Mouse (Mus musculus): ENCODE measurements at regions not wholly inside any gene's neighbourhood (a gene's known extent, or its start where the extent isn't known, plus 50 kb on each side); places are given as distances from the start of the nearest gene placed in this dataset.
A peak's percentile ranks its signal among the peaks of the same experiment; 100 is the strongest.

- no peak for DNase-seq (ENCODE audit: low spot score in 2 of 2)
Measured at GRCm38 (mm10) chr4:87386835-87387234, 156.6 kb upstream of the Slc24a2 start.

- no peak for DNase-seq (ENCODE audit: low spot score in 2 of 2)
Measured at GRCm38 (mm10) chr4:87386271-87386670, 156.0 kb upstream of the Slc24a2 start.

- DNase-seq (ENCODE audit: low spot score in 2 of 2), result no peak
Measured at GRCm38 (mm10) chr4:87385221-87385739, 155.0 kb upstream of the Slc24a2 start.

DNA sequence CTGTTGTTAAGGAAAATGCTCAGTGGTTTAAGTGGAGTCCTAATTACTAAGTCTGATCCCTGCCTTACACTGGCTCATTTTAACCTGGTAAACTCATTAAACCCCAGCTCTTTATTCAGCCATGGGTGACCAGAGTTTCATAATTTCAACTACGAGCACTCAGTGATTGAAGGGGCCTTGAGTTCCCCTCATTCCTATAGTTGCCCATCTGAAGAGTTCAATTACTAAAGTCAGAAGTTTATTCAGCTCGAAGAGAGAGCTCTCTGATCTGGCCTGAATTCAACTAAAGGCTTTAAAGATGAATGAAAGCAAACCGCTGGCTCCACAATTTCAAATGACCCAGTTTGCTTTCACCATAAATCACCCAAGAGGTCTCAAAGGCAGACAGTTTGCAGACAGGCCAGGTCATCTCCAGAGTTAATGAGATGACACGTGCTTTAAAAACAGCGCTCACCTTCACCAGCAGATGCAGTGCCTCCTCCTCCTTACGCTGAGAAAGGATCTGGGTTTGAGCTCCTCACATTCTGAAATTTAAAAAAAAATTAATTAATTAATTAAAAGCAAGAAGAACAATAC, 154.3 kb upstream of the Slc24a2 start:
- no peak for DNase-seq (ENCODE audit: low spot score in 2 of 2)

DNA sequence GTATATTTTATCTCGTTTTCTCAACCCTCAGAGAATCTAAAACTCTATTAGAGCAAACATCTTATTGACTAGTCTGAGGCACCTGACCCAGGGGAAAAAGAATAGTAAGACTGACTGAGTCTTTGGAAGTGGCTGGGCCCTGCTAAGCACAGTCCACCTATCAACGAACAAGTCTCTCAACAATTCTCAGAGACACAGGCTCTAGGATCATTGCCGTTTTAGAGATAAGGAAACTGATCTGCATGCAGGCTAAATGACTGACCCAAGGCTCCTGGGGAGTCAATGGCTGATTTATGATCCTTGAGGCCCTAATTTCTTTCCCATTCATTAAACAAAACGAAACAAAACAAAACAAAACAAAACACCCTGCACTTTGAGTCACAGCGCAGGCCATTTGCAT, 150.4 kb upstream of the Slc24a2 start:
- DNase-seq (ENCODE audit: low spot score in 2 of 2), result no peak

GRCm38 (mm10) chr4:87379516-87380173, 149.4 kb upstream of the Slc24a2 start:
- DNase-seq (ENCODE audit: low spot score in 2 of 2), result no peak

DNA sequence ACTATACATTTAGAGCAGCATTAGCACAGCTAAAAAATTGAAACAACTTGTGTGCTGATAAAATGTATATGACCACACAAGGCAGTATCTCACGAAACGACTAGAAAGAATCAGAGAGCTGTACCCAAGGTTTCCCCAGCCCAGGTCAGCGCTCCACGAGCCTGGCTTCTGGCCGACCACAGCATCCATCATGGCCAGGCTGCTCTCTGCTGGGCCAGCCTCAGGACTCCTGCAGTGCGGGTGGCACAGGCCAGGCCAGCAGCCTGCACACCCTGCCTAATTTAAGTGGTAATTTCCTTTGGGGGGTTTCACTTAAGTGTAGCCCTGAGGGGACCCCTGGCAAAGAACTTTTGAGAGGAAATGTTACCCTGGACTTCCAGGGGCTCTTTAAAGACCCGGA, 141.7 kb upstream of the Slc24a2 start:
- DNase-seq (ENCODE audit: low spot score in 2 of 2), result no peak

- no peak for DNase-seq (ENCODE audit: low spot score in 2 of 2)
Measured at GRCm38 (mm10) chr4:87369626-87370234, 139.5 kb upstream of the Slc24a2 start.

DNA sequence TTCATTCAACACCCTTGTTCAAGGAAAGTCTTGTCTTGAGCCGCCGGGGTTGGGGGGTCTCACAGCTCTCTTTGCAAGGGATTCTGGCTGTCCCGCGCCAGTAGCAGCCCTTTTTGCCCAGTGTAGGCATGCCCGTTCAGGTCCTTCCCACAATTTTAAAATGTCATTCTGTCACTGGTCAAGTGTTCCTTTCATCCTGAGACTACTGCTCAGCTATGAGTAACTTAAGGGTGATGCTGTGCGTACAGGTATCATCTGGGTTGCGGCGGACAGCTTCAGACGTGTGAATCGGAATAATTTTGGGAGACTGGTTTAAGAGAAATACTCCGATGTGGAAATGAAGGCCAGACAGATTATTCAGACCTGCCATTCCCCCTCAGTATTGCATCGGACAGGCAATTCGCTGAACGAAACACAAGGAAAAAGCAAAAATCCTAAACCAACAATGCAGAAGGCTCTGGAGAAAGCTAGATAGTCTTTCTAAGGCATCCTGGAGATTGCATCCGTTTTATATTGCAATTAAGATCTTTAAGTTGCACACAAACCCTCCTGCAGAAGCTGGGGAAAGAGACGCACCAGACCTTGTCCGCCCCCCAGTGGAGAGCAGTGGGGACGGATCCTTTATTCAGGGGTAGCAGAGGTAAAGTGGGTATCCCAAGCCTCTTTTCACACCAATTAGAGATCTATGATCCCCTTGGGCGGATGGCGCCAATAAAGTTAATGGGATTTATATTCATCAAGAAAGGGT, 138.3 kb upstream of the Slc24a2 start:
- peak; percentile 60 to 64 for DNase-seq (ENCODE audit: low spot score in 2 of 2)

GRCm38 (mm10) chr4:87367732-87368412, 137.6 kb upstream of the Slc24a2 start:
- peak; percentile 83 to 84 for DNase-seq (ENCODE audit: low spot score in 2 of 2)

DNA sequence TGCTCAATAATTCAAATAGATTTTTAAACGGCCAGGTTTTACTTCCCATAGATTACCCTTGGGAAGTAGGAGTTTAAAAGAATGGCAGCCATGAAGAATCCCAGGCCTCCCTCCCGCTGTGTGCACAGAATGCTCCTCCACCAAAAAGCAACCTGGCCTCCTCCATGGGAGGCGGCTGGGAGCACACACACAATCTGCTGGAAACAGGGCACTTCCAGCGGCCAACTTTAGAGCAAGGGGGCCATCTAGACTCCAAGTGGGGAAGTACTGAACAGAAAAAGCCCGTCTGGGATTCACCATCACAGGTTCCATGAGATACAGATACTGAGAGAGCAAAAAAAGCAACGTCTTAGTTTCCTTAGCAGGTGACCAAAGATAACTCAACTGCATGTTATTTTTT, 131.9 kb upstream of the Slc24a2 start:
- DNase-seq (ENCODE audit: low spot score in 2 of 2), result peak; percentile 31 to 71

DNA sequence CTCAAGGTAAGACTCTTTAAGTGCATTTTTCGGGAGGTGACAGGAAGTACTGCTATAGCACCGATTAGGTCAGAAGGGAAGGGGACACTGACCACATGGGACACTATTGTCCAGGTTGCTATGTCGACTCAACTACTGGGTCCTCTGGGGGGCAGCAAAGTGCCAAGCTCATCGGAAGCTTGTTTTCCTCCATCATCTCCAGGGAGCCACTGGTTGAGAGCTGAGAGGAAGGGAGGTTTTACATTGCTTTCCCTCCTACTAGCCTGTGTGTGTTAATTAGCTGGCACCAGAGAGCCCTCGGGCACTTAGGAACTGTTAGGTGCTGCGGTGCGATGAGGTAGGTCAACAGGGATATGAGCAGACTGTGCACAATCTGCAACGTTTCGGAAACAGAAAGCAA, 129.2 kb upstream of the Slc24a2 start:
- DNase-seq (ENCODE audit: low spot score in 2 of 2), result peak in 1 of 2 experiments; percentile 52

DNA sequence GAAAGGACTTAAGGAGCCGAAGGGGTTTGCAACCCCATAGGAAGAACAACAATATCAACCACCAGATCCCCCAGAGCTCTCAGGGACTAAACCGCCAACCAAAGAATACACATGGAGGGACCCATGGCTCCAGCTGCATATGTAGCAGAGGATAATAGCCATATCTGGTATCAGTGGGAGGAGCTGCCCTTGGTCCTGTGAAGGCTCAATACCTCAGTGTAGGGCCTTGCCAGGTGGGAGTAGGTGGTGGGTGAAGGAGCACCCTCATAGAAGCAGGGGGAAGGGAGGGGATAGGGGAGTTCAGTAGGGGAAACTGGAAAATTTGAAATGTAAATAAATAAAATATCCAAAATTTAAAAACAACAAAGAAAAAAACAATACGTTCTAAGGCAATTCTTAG, 128.7 kb upstream of the Slc24a2 start:
- no peak for DNase-seq (ENCODE audit: low spot score in 2 of 2)

DNA sequence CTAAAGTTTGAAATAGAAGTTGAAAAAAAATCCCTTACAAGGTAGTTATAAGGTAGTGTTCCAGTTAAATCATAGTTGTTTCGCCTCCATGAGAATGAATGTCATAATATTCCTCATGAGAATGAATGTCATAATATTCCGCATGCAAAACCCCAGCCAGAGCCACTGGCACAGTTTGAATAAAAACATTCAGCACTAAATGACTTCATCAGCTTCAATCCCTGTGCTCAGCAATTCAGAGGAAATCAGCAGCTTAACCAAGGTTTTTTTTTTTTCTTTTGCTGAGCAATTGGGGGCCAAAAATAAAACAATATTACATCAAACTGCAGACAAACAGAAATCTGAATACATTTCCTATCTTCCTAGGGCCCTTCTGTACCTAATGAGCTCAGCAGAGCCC, 102.7 kb upstream of the Slc24a2 start:
- DNase-seq (ENCODE audit: low spot score in 2 of 2), result peak in 1 of 2 experiments; percentile 13

DNA sequence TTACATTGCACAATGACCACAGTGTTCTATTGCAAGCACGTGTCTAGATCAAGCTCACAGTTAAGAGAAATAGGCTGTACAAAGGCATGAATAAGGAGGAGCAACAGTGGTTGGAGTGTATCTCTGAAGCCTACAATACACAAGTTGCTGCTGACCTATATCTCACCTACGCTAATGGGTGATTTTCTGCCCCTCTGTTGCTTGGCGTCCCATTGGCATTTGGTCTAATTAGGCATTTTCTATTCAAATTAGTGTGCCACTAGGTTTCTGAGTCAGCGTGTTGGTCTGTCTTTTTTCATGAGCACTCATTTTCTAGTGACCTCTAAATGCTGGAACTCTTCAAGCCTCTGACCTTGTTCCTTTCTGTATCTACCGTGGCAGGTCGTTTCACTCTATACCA, 98.9 kb upstream of the Slc24a2 start:
- no peak for DNase-seq (ENCODE audit: low spot score in 2 of 2)

DNA sequence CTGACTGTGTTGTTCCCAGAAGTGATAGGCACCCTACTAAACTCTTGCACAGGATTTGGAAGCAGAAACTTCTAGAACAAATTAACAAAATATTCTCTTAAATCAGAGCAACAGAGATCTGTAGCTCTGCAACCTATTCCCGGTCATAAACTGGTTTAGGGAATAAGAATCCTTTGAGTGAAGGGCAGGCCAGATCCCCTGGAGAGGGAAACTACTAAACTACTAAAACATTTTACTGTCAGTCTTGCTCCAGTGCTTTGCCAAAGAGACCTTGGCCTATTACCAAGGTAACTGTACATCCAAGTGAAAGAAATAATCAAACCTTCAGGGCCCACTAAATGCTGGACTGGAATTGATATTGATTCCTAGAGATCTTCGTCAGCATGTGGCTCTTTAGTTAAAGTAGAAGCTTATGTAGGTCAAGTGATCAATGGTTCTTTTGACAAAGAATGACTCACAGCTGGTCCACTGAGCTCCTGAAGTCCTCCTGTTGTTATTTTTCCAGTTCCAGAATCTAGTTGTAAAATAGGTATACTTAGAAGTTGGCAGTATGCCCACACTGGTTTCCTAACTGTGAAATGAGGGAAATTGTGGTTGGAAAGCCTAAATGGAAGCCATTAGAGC, 91.6 kb upstream of the Slc24a2 start:
- no peak for DNase-seq (ENCODE audit: low spot score in 2 of 2)

DNA sequence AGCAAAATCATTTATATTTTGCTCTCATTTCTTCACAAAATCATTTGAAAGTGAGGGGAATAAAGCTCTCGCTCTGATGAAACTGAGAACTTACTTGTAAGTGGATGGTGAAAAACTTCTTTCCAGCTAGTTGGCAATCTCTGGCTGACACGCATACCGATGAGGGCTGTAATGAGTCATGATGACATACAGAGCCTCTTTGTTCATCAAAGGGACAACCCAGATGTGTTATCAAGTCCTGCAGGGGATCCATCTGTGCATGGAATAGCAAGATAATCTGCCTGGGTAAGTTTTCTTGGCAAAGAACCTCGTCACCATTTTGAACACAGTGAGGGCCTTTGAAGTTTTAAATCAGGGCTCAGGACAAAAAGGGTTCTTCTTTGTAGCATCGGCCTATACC, 67.9 kb upstream of the Slc24a2 start:
- DNase-seq (ENCODE audit: low spot score in 2 of 2), result peak in 1 of 2 experiments; percentile 7

DNA sequence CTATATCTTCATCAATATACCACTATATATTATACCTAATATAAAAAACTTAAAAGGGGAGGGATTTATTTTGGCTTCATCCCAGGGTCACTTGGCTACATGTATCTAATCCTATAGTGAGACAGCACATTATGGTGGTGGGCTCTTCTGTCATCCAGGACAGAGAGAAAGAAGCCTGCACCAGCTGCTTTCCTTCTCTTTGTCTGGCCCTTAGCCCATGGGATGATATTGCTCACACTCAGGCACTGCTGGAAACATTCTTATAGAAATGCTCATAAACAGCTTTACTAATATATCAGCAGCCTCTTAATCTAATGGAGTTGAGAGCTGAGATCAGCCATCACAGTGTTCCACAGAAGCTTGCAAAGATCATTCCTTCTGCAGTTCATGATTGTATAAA, 64.3 kb upstream of the Slc24a2 start:
- no peak for DNase-seq (ENCODE audit: low spot score in 2 of 2)

Data from frontal cortex, postnatal 36 days (tissue).